Mouse (Mus musculus): ENCODE measurements around the gene Tmc5. TPM values are rescaled to one million over a fixed set of nuclear protein-coding genes. Genes with fewer than 3 reads are reported as not detected.

Tmc5 gene
- polyA plus RNA-seq, 2 experiments, result 0.15 to 0.29 TPM

DNA sequence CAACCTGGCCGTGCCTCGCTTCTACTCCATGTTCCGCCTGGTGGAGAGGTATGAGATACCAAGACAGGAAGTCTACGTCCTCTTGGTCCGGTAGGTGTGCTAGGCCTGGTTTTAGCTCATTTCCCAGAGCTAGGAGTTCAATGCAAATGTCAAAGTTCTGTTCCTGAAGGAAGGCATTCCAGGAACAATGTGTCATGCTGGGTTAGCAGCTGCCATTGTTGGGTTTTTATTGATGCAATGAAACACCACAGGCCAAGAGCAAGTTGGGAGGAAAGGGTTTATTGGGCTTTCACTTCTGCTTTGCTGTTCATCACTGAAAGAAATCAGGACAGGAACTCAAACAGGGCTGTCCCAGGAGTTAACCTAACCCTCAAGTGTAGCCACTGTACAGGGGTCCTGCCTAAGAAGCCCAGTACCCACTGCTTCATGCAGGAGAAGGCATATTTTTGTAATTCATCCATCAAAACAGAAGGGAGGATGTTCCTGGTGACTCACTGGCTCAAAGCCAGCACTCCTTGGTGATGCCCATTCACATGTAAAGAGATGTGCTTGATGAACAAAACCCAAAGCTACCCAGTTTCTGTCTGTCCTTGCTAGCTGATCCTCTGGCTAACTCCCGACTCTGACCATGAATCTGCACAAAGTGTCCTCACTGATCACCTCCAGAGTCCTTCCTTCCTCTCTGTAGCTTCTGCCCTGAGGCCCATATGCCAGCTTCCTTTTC lies 55.6 kb downstream of the Tmc5 start:
- Histone ChIP-seq H3K4me2 (replicated peaks; ENCODE audit: low read depth, low read length, severe bottlenecking) (no peak overlapping the region), H3K36me3 (ENCODE audit: control insufficient read depth, insufficient read depth, low read length) (no peaks in the 10 kb centered on the region), H3K9ac (ENCODE audit: low read depth, low read length, severe bottlenecking) (no peak overlapping the region), H3K9me3 (ENCODE audit: control insufficient read depth, low read length) (no peaks in the 10 kb centered on the region), H3K27ac (replicated peaks; ENCODE audit: low read depth, low read length) (no peak overlapping the region), H3K4me1 (ENCODE audit: control insufficient read depth, insufficient read depth, low read length) (no peaks in the 10 kb centered on the region), H3K4me3 (replicated peaks; ENCODE audit: low read length) (no peak overlapping the region), H3K27me3 (ENCODE audit: control insufficient read depth, insufficient read depth, low read length) (no peaks in the 10 kb centered on the region)
- DNase-seq (ENCODE audit: low spot score) (no peak), ATAC-seq (ENCODE audit: low FRiP score, low read depth) (no peak)
- TF ChIP-seq POLR2A (IDR thresholded peaks at IDR 0.05; ENCODE audit: borderline replicate concordance, extremely low read depth, insufficient read depth, insufficient read length), result no peak
- WGBS, result 73% methylated on average over 6 of the region's 6 CpGs

DNA sequence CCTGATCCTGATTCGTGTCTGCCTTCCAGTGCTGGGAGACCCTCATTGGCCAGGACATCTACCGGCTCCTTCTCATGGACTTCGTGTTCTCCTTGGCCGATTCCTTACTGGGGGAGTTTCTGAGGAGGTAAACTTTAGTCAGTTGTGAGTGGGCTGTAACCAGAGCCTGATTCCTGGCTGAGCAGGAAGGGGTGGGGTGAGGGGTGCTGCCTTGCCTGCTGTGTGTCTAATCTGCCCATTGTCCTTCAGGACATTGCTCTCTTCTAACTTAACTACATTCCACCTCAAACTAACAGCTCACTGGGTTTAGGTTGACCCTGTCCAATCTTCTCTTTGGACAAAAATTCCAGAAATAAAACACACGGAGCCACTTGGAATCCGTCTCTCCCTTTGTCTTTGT lies 59.6 kb downstream of the Tmc5 start:
- H3K4me1 ChIP-seq (ENCODE audit: control insufficient read depth, insufficient read depth, low read length), result no peaks in the 10 kb centered on the region
- no peaks in the 10 kb centered on the region for H3K27me3 ChIP-seq (ENCODE audit: control insufficient read depth, insufficient read depth, low read length)
- DNase-seq (ENCODE audit: low spot score), result no peak
- H3K36me3 ChIP-seq (ENCODE audit: control insufficient read depth, insufficient read depth, low read length), result no peaks in the 10 kb centered on the region
- H3K27ac ChIP-seq (replicated peaks; ENCODE audit: low read depth, low read length), result no peak overlapping the region
- no peak overlapping the region for H3K4me3 ChIP-seq (replicated peaks; ENCODE audit: low read length)
- WGBS, result 67% methylated on average over 6 of the region's 6 CpGs
- no peak for TF ChIP-seq POLR2A (IDR thresholded peaks at IDR 0.05; ENCODE audit: borderline replicate concordance, extremely low read depth, insufficient read depth, insufficient read length)
- H3K4me2 ChIP-seq (replicated peaks; ENCODE audit: low read depth, low read length, severe bottlenecking), result no peak overlapping the region
- H3K9ac ChIP-seq (ENCODE audit: low read depth, low read length, severe bottlenecking), result no peak overlapping the region
- H3K9me3 ChIP-seq (ENCODE audit: control insufficient read depth, low read length), result no peaks in the 10 kb centered on the region
- ATAC-seq (ENCODE audit: low FRiP score, low read depth), result no peak

DNA sequence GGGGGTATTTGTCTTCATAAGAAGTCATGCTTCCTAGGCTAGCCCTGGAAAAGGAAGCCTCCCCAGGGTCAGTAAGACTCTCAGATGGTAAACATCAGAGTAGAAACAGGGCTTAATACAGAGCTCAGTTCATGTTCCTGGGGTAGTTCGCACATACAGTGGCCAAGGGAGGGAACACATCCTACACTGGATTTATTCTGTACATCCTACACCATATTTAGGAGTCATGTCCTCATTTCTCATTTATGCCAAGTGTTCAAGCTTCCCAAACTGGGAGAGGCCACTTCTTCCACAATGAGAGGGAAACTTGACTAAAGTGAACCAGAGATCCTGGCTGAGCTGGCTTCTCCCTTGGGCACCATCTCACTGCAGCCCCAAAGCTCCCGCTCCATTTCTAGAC lies 70.7 kb downstream of the Tmc5 start:
- 93% methylated on average over 2 of the region's 2 CpGs for WGBS
- ATAC-seq (ENCODE audit: low FRiP score, low read depth) (no peak), DNase-seq (ENCODE audit: low spot score) (no peak)
- Histone ChIP-seq H3K9me3 (ENCODE audit: control insufficient read depth, low read length) (no peaks in the 10 kb centered on the region), H3K4me1 (ENCODE audit: control insufficient read depth, insufficient read depth, low read length) (no peaks in the 10 kb centered on the region), H3K4me3 (replicated peaks; ENCODE audit: low read length) (no peak overlapping the region), H3K27ac (replicated peaks; ENCODE audit: low read depth, low read length) (no peak overlapping the region), H3K4me2 (replicated peaks; ENCODE audit: low read depth, low read length, severe bottlenecking) (no peak overlapping the region), H3K27me3 (ENCODE audit: control insufficient read depth, insufficient read depth, low read length) (no peaks in the 10 kb centered on the region), H3K9ac (ENCODE audit: low read depth, low read length, severe bottlenecking) (no peak overlapping the region), H3K36me3 (ENCODE audit: control insufficient read depth, insufficient read depth, low read length) (no peaks in the 10 kb centered on the region)
- no peak for TF ChIP-seq POLR2A (IDR thresholded peaks at IDR 0.05; ENCODE audit: borderline replicate concordance, extremely low read depth, insufficient read depth, insufficient read length)

DNA sequence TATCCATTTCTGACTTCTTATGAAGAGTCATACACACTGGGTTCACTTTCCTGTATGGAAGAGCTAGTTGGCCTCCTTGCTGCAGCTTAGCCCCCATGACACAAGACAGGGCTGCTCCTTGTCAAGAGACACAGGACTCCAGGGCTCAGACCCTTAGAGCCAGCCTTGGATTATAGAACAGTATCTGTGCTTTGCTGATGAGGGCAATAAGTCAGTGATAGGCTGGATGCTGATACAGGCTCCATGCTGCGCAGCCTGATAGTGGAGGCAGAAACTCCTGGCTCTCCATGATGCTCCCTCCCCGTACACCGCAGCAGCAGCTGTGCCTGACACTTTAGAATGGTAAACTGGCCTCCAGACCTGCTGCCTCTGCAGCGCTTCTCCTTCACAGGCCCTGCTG lies 73.0 kb downstream of the Tmc5 start:
- no peak overlapping the region for H3K4me3 ChIP-seq (replicated peaks; ENCODE audit: low read length)
- no peaks in the 10 kb centered on the region for H3K27me3 ChIP-seq (ENCODE audit: control insufficient read depth, insufficient read depth, low read length)
- H3K36me3 ChIP-seq (ENCODE audit: control insufficient read depth, insufficient read depth, low read length), result no peaks in the 10 kb centered on the region
- ATAC-seq (ENCODE audit: low FRiP score, low read depth) (no peak), DNase-seq (ENCODE audit: low spot score) (no peak)
- no peak overlapping the region for H3K9ac ChIP-seq (ENCODE audit: low read depth, low read length, severe bottlenecking)
- H3K27ac ChIP-seq (replicated peaks; ENCODE audit: low read depth, low read length), result no peak overlapping the region
- no peak overlapping the region for H3K4me2 ChIP-seq (replicated peaks; ENCODE audit: low read depth, low read length, severe bottlenecking)
- no peaks in the 10 kb centered on the region for H3K9me3 ChIP-seq (ENCODE audit: control insufficient read depth, low read length)
- no peaks in the 10 kb centered on the region for H3K4me1 ChIP-seq (ENCODE audit: control insufficient read depth, insufficient read depth, low read length)
- no peak for TF ChIP-seq POLR2A (IDR thresholded peaks at IDR 0.05; ENCODE audit: borderline replicate concordance, extremely low read depth, insufficient read depth, insufficient read length)
- 58% methylated on average over 4 of the region's 4 CpGs for WGBS

- Histone ChIP-seq H3K9ac (ENCODE audit: low read depth, low read length, severe bottlenecking) (no peak overlapping the region), H3K4me3 (replicated peaks; ENCODE audit: low read length) (no peak overlapping the region), H3K4me1 (ENCODE audit: control insufficient read depth, insufficient read depth, low read length) (no peaks in the 10 kb centered on the region), H3K27ac (replicated peaks; ENCODE audit: low read depth, low read length) (no peak overlapping the region), H3K4me2 (replicated peaks; ENCODE audit: low read depth, low read length, severe bottlenecking) (no peak overlapping the region), H3K36me3 (ENCODE audit: control insufficient read depth, insufficient read depth, low read length) (no peaks in the 10 kb centered on the region), H3K9me3 (ENCODE audit: control insufficient read depth, low read length) (no peaks in the 10 kb centered on the region), H3K27me3 (ENCODE audit: control insufficient read depth, insufficient read depth, low read length) (no peaks in the 10 kb centered on the region)
- 86% methylated on average over 4 of the region's 4 CpGs for WGBS
- ATAC-seq (ENCODE audit: low FRiP score, low read depth) (no peak), DNase-seq (ENCODE audit: low spot score) (no peak)
- TF ChIP-seq POLR2A (IDR thresholded peaks at IDR 0.05; ENCODE audit: borderline replicate concordance, extremely low read depth, insufficient read depth, insufficient read length), result no peak
Observed at GRCm38 (mm10) chr7:118676826-118677225, 79.7 kb downstream of the Tmc5 start.

All from limb, embryonic 14.5 days (tissue).